Mouse (Mus musculus) limb, embryonic 14.5 days (tissue): ENCODE results near the gene Siglec1. TPM values are rescaled to one million over a fixed set of nuclear protein-coding genes. Genes with fewer than 3 reads are reported as not detected.

Experiments
- ATAC-seq: fragments of 200-750 bp; cut with Nextera tagmentation; 2 replicates; pipeline ENCODE4 v1.8.0; 2017; ENCODE audit warnings: low read depth, moderate number of reproducible peaks, moderate TSS enrichment; ENCODE audit not compliant: low FRiP score
- DNase-seq: peaks from one replicate; pipeline ENCODE4 v3.0.0-alpha.2; 2015; ENCODE audit warnings: low spot score
- H3K27ac ChIP-seq: fragments of 300-500 bp; sonication (generic); replicated peaks from 2 replicates; pipeline ENCODE4 v1.5.1; 2014; ENCODE audit warnings: low read depth, mild to moderate bottlenecking, low read length, moderate library complexity, mixed read lengths
- H3K27me3 ChIP-seq: fragments of 300-500 bp; sonication (generic); 2 replicates; pipeline ENCODE4 v1.6.1; 2014; ENCODE audit warnings: low read length, mixed read lengths; ENCODE audit not compliant: control insufficient read depth, insufficient read depth
- H3K36me3 ChIP-seq: fragments of 300-500 bp; sonication (generic); 2 replicates; pipeline ENCODE4 v1.6.1; 2014; ENCODE audit warnings: mild to moderate bottlenecking, low read length, moderate library complexity, mixed read lengths; ENCODE audit not compliant: control insufficient read depth, insufficient read depth
- H3K4me1 ChIP-seq: fragments of 300-500 bp; sonication (generic); 2 replicates; pipeline ENCODE4 v1.6.1; 2014; ENCODE audit warnings: antibody characterized with exemption, low read length, mixed read lengths; ENCODE audit not compliant: control insufficient read depth, insufficient read depth
- H3K4me2 ChIP-seq: fragments of 300-500 bp; sonication (generic); replicated peaks from 2 replicates; pipeline ENCODE4 v1.6.1; 2014; ENCODE audit warnings: low read depth, mild to moderate bottlenecking, low read length, moderate library complexity; ENCODE audit not compliant: severe bottlenecking
- H3K4me3 ChIP-seq: fragments of 300-500 bp; sonication (generic); replicated peaks from 2 replicates; pipeline ENCODE4 v1.5.1; 2014; ENCODE audit warnings: low read length
- H3K9ac ChIP-seq: fragments of 300-500 bp; sonication (generic); 2 replicates; pipeline ENCODE4 v1.6.1; 2014; ENCODE audit warnings: mild to moderate bottlenecking, low read depth, low read length, moderate library complexity; ENCODE audit not compliant: severe bottlenecking
- H3K9me3 ChIP-seq: fragments of 300-500 bp; sonication (generic); 2 replicates; pipeline ENCODE4 v1.6.1; 2016; ENCODE audit warnings: low read length; ENCODE audit not compliant: control insufficient read depth
- POLR2A ChIP-seq: fragments of 200-500 bp; IDR thresholded peaks from 2 replicates; pipeline ENCODE4 v1.8.0; 2012; ENCODE audit warnings: inconsistent platforms, mild to moderate bottlenecking, moderate library complexity, borderline replicate concordance; ENCODE audit not compliant: insufficient read depth, insufficient read length; ENCODE audit errors: extremely low read depth
- WGBS: fragments of 180-500 bp; shearing (Covaris S2); extraction: QIAGEN DNeasy Blood & Tissue Kit; methylation state at CpG from one replicate; pipeline ENCODE4 v1.1.7; 2014; 5-methylcytosine and 5-hydroxymethylcytosine counted together
- polyA plus RNA-seq, 2 experiments: library from polyadenylated mRNA; depleted of rRNA in 1 of 2; stranded (reverse) in 1 of 2; unstranded in 1 of 2; fragments of >200 nt; fragmentation: Nextera tagmentation in 1 of 2; extraction: Ambion mirVana in 1 of 2; gene quantifications; 2 replicates each; pipeline versions ENCODE4 v1.2.1 to v1.2.3; 2012 to 2014

Siglec1 gene
- polyA plus RNA-seq, 2 experiments = 0.51 to 0.87 TPM

DNA sequence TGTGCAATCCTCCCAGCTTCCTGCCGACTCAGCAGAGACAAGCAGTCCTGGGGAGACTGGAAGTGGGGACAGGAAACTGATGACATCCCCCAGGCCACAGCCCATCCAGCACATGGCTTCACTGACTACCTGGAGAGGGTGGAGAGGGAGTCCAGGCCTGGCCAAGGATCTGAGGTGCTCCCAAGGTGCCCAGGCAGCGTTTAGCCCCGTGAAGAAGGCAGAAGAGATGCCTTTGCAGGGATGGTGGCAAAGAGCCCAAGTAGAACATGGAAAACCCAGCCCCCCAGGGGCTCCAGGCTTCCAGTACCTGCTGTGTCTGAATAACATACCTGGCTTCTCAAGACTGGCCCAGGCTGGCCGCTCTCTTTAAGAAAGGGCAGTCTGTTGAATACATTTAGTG, 2.0 kb upstream of the Siglec1 start:
- Histone ChIP-seq H3K9ac (no peak overlapping the region), H3K36me3 (no peaks in the 10 kb centered on the region), H3K27me3 (no peaks in the 10 kb centered on the region), H3K4me1 (no peaks in the 10 kb centered on the region), H3K27ac (no peak overlapping the region), H3K4me3 (no peak overlapping the region), H3K9me3 (no peaks in the 10 kb centered on the region), H3K4me2 (no peak overlapping the region)
- WGBS = 83% methylated on average over 4 of the region's 4 CpGs
- DNase-seq (no peak), ATAC-seq (no peak)
- no peak for TF ChIP-seq POLR2A

DNA sequence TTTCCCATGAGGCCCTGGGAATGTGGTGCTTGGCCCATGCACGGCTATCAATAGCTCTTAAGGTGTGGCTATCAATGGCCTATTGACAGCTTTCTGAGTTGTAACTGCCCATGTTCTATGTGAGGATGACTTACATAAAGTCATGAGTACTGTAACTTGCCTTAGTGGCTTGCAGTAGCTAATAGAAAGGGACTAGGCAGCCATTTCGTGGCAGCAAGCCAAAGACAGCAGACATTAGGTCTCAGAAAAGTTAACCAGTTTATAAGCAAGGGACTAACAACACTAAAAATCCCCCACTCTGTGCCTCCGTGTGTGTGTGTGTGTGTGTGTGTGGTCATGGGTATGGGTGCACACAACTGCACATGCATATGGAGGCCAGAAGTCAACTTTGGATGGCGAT, 2.4 kb downstream of the Siglec1 start:
- DNase-seq (no peak), ATAC-seq (no peak)
- Histone ChIP-seq H3K27me3 (no peaks in the 10 kb centered on the region), H3K27ac (no peak overlapping the region), H3K4me3 (no peak overlapping the region), H3K9ac (no peak overlapping the region), H3K4me1 (no peaks in the 10 kb centered on the region), H3K36me3 (no peaks in the 10 kb centered on the region), H3K9me3 (no peaks in the 10 kb centered on the region), H3K4me2 (no peak overlapping the region)
- no peak for TF ChIP-seq POLR2A
- 78% methylated on average over 4 of the region's 4 CpGs for WGBS

- no peak overlapping the region for H3K4me3 ChIP-seq
- no peaks in the 10 kb centered on the region for H3K27me3 ChIP-seq
- H3K36me3 ChIP-seq = no peaks in the 10 kb centered on the region
- no peak overlapping the region for H3K27ac ChIP-seq
- no peak for DNase-seq
- WGBS = 76% methylated on average over 5 of the region's 5 CpGs
- H3K9ac ChIP-seq = no peak overlapping the region
- no peaks in the 10 kb centered on the region for H3K4me1 ChIP-seq
- no peak for ATAC-seq
- no peak overlapping the region for H3K4me2 ChIP-seq
- no peak for TF ChIP-seq POLR2A
- no peaks in the 10 kb centered on the region for H3K9me3 ChIP-seq
Measured at GRCm38 (mm10) chr2:131080507-131080906, 6.1 kb downstream of the Siglec1 start.

DNA sequence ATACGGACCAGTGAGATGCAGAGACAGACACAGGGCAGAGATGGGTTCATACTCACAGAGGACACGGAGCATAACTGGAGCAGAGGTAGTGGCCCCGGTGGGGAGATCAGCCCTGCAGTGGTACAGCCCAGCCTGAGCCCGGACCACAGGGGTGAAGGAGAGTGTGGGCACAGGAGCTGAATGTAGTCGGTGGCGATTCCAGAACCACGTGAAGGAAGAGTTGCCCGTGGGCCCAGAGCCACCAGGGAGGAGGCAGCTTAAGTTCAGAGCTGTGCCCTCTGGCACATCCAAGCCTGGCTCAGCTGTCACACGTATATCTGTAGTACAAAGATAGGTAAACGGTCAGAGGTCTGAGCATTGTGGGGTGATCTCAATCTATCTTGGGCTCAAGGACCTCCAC, 14.0 kb downstream of the Siglec1 start:
- peaks cover 3% of the 10 kb centered on the region; the same call in 1 of the 2 replicates for H3K4me1 ChIP-seq
- H3K4me2 ChIP-seq = no peak overlapping the region
- no peak overlapping the region for H3K4me3 ChIP-seq
- no peaks in the 10 kb centered on the region for H3K27me3 ChIP-seq
- no peaks in the 10 kb centered on the region for H3K36me3 ChIP-seq
- WGBS = 89% methylated on average over 10 of the region's 10 CpGs
- no peak for ATAC-seq
- TF ChIP-seq POLR2A = no peak
- no peaks in the 10 kb centered on the region for H3K9me3 ChIP-seq
- H3K27ac ChIP-seq = no peak overlapping the region
- DNase-seq = no peak
- no peak overlapping the region for H3K9ac ChIP-seq

- Histone ChIP-seq H3K4me2 (no peak overlapping the region), H3K9ac (no peak overlapping the region), H3K36me3 (no peaks in the 10 kb centered on the region), H3K27ac (0 out of 2 replicates have a peak overlapping the region, but pooled peaks have one; percentile 52), H3K27me3 (no peaks in the 10 kb centered on the region), H3K9me3 (no peaks in the 10 kb centered on the region), H3K4me1 (peaks cover 13% of the 10 kb centered on the region), H3K4me3 (no peak overlapping the region)
- WGBS = 39% methylated on average over 6 of the region's 6 CpGs
- ATAC-seq = no peak
- peak; percentile 88 for DNase-seq
- no peak for TF ChIP-seq POLR2A
Measured at GRCm38 (mm10) chr2:131067481-131067880, 19.1 kb downstream of the Siglec1 start.

- no peak overlapping the region for H3K4me2 ChIP-seq
- 68% methylated on average over 9 of the region's 9 CpGs for WGBS
- peaks cover 18% of the 10 kb centered on the region for H3K4me1 ChIP-seq
- no peak overlapping the region for H3K9ac ChIP-seq
- no peak for ATAC-seq
- no peaks in the 10 kb centered on the region for H3K36me3 ChIP-seq
- H3K27me3 ChIP-seq = no peaks in the 10 kb centered on the region
- no peak overlapping the region for H3K4me3 ChIP-seq
- no peak for DNase-seq
- H3K27ac ChIP-seq = no peak overlapping the region
- no peaks in the 10 kb centered on the region for H3K9me3 ChIP-seq
- TF ChIP-seq POLR2A = no peak
Measured at GRCm38 (mm10) chr2:131066342-131066741, 20.2 kb downstream of the Siglec1 start.
